Mouse (Mus musculus): ENCODE data around the gene Snrk.

DNA sequence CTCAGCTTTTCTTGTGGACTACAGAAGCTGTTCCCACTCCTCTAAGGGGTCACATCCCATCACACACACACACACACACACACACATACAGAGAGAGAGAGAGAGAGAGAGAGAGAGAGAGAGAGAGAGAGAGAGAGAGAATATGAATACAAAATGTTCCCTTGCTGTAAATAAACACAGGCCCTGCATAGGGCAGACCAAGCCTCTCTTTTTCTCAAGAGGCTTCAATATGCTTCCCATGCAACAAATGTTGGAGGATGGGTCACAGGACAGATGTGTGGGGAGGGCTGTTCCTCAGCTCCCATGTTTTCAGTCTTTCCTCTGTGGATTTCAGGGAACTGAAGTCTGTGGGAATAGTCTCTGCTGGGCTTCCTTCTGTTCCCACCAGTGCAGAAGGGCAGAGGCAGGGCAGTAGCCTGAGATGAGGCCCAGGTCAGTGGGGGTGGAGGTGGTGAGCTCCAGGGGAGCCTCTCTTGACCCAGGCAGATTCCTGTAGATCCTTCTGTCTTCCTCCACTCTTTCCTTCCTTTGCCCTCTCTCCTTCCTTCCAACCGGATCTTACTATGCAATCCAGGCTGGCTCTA lies 69.7 kb downstream of the Snrk start:
- TF ChIP-seq CTCF (conservative IDR thresholded peaks at IDR 0.05; ENCODE audit: insufficient read depth, insufficient read length, low read depth, low read length) (no peak), POLR2A (IDR thresholded peaks at IDR 0.05; ENCODE audit: low read depth, low read length) (no peak)

All from kidney, adult 2 months (tissue).